Mouse (Mus musculus) erythroblast, embryonic 14.5 days (primary cell): ENCODE measurements around the gene Decr2. TPM values are rescaled to one million over a fixed set of nuclear protein-coding genes. Genes with fewer than 3 reads are reported as not detected.

Source experiments
- H3K27me3 ChIP-seq: 2 replicates; pipeline ENCODE4 v1.6.1; 2012; ENCODE audit warnings: inconsistent platforms; ENCODE audit not compliant: control insufficient read depth
- H3K36me3 ChIP-seq: 2 replicates; pipeline ENCODE4 v1.6.1; 2012; ENCODE audit warnings: mild to moderate bottlenecking, inconsistent platforms; ENCODE audit not compliant: control insufficient read depth
- H3K4me1 ChIP-seq: 2 replicates; pipeline ENCODE4 v1.6.1; 2012; ENCODE audit warnings: inconsistent platforms; ENCODE audit not compliant: control insufficient read depth
- H3K4me3 ChIP-seq: replicated peaks from 2 replicates; pipeline ENCODE3; 2012; ENCODE audit warnings: moderate library complexity, mild to moderate bottlenecking, inconsistent platforms
- H3K9me3 ChIP-seq: 2 replicates; pipeline ENCODE4 v1.6.1; 2012; ENCODE audit warnings: low read length, inconsistent platforms, mixed read lengths; ENCODE audit not compliant: control insufficient read depth
- GATA1 ChIP-seq: IDR thresholded peaks from 2 replicates; pipeline ENCODE4 v1.6.1; 2012; ENCODE audit warnings: low read length, inconsistent platforms, mixed read lengths
- TAL1 ChIP-seq: IDR thresholded peaks from 3 replicates; pipeline ENCODE4 v1.6.1; 2012; ENCODE audit warnings: low read length, inconsistent platforms, mixed read lengths
- polyA plus RNA-seq: library from polyadenylated mRNA; stranded (reverse); fragments of >175 nt; gene quantifications from 2 replicates; pipeline ENCODE4 v1.2.3, GENCODE M21; 2012

Gene Decr2
- polyA plus RNA-seq, 1 experiment: not detected

DNA sequence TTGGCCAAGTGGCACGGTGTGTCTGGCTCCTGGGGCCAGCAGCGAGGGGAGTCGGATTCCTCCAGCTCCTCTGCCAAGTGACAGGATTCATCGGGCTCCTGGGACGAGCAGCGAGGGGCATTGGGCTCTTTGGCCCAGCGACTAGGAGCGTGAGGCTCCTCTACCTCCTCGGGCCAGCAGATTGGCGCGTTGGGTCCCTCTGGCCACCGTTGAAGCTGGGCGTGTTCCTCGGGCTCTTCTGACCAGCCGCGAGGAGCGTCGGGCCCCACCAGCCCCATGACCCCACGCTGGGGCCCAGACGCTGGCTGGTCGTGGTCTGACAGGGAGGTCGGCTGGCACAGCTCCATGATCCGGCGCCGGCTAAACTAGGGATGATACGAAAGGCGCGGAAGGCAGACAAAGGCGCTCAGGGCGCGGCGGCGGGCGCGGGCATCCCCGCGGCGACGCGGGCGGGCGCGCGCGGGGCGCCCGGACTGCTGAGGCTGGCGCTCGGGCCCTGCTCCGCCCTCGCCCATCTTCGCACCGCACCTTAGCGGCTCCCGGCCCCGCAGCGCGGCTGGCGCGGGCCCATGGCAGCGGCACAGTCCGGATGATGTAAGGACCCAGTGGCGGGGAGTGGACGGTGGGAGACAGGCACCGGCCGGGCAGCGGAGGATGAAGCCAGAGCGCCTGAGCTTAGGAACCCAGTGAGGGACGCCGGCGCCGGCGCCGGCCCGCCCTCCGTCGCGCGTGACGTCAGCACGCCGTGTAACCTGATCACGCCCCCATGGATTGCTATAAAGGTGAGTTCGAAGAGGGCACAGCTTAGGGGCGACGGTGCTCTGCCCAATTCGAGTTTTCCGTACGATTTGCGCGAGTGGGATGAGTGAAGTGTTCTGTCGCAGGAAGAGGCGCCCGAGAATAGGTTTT, 21.1 kb downstream of the Decr2 start, which contains the start of gene Rab11fip3:
Gene Rab11fip3, minus strand, starts transcription at position 725 of the 909 bp plus-strand sequence.
- TF ChIP-seq TAL1 (no peak), GATA1 (no peak)
- H3K27me3 ChIP-seq: peaks cover 69% of the 10 kb centered on the region
- peak within 1 kb of the TSS; percentile 73 for H3K4me3 ChIP-seq
- peaks cover 13% of the 10 kb centered on the region; the same call in 1 of the 2 replicates for H3K9me3 ChIP-seq
- peaks cover 31% of the 10 kb centered on the region for H3K4me1 ChIP-seq
- H3K36me3 ChIP-seq: no peaks in the 10 kb centered on the region

- H3K36me3 ChIP-seq: no peaks in the 10 kb centered on the region
- peaks cover 13% of the 10 kb centered on the region; the same call in 1 of the 2 replicates for H3K9me3 ChIP-seq
- TF ChIP-seq TAL1: no peak
- no peak for TF ChIP-seq GATA1
- H3K27me3 ChIP-seq: peaks cover 69% of the 10 kb centered on the region
- peaks cover 31% of the 10 kb centered on the region for H3K4me1 ChIP-seq
- H3K4me3 ChIP-seq: peak overlapping the region; percentile 73
These were observed 21.9 kb downstream of the Decr2 start for GRCm38 (mm10) chr17:26068024-26068830.

DNA sequence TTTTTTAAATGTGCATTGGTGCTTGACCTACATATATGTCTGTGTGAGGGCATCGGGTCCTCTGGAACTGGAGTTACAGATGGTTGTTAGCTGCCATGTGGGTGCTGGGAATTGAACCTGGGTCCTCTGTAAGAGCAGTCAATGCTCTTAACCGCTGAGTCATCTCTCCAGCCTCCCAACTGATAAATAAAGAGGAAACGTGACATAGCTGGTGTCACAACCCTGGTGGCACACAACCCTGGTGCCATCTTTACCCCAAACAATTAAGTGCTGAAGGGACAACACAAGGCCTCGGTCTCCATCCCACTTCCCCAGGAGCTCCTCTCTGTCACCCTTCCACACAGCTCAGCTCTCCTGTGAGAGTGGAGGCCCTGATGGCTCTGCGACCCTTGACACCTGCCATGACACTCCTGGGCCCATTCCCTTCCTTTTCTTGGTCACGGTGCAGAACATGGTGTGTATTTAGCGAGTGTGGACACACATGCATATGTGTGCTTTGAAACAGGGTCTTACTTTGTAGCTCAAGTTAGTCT, 23.6 kb downstream of the Decr2 start:
- no peak overlapping the region for H3K4me3 ChIP-seq

DNA sequence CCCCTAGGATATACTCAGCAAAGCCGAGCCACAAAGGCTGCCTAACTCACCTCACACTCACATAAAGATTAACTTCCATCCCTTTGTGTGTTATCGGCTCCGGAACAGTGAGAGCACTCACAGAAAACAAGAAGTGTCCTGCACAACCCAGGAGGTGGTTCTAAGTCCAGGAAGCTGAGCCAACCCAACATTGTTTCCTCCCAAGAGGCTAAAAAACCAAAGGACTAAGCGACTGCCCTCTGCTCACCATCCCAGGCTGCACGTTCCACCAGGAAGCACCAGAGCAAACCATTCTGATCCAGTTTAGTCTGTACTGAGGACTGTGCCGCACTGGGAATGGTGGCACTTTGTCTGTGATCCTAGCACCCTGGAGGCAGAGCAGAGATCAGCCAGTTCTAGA, 25.2 kb downstream of the Decr2 start:
- TF ChIP-seq TAL1 (no peak), GATA1 (no peak)
- Histone ChIP-seq H3K27me3 (peaks cover 42% of the 10 kb centered on the region), H3K9me3 (peaks cover 13% of the 10 kb centered on the region; the same call in 1 of the 2 replicates), H3K4me3 (no peak overlapping the region), H3K36me3 (no peaks in the 10 kb centered on the region), H3K4me1 (peaks cover 28% of the 10 kb centered on the region)

More for the DNA sequence above, 23.6 kb downstream of the Decr2 start:
- Histone ChIP-seq H3K9me3 (peaks cover 13% of the 10 kb centered on the region; the same call in 1 of the 2 replicates), H3K36me3 (no peaks in the 10 kb centered on the region), H3K4me1 (peaks cover 31% of the 10 kb centered on the region), H3K27me3 (peaks cover 56% of the 10 kb centered on the region)
- TF ChIP-seq GATA1 (no peak), TAL1 (no peak)

- no peaks in the 10 kb centered on the region for H3K9me3 ChIP-seq
- H3K4me1 ChIP-seq: peaks cover 13% of the 10 kb centered on the region
- TF ChIP-seq GATA1 (no peak), TAL1 (no peak)
- no peaks in the 10 kb centered on the region; the same call in none of the 2 replicates for H3K27me3 ChIP-seq
- H3K4me3 ChIP-seq: no peak overlapping the region
- no peaks in the 10 kb centered on the region for H3K36me3 ChIP-seq
These were observed 32.2 kb downstream of the Decr2 start for GRCm38 (mm10) chr17:26057787-26058567.

GRCm38 (mm10) chr17:26057278-26057677, 32.9 kb downstream of the Decr2 start:
- TF ChIP-seq TAL1 (no peak), GATA1 (no peak)
- Histone ChIP-seq H3K36me3 (no peaks in the 10 kb centered on the region), H3K27me3 (no peaks in the 10 kb centered on the region; the same call in none of the 2 replicates), H3K9me3 (no peaks in the 10 kb centered on the region), H3K4me3 (no peak overlapping the region), H3K4me1 (peaks cover 13% of the 10 kb centered on the region)

GRCm38 (mm10) chr17:26055164-26055563, 35.0 kb downstream of the Decr2 start:
- Histone ChIP-seq H3K36me3 (no peaks in the 10 kb centered on the region), H3K4me3 (no peak overlapping the region), H3K27me3 (no peaks in the 10 kb centered on the region; the same call in none of the 2 replicates), H3K4me1 (peaks cover 15% of the 10 kb centered on the region), H3K9me3 (no peaks in the 10 kb centered on the region)
- TF ChIP-seq TAL1 (no peak), GATA1 (no peak)

GRCm38 (mm10) chr17:26054133-26054845, 35.8 kb downstream of the Decr2 start:
- TF ChIP-seq GATA1: no peak
- TF ChIP-seq TAL1: no peak
- no peaks in the 10 kb centered on the region for H3K9me3 ChIP-seq
- H3K27me3 ChIP-seq: no peaks in the 10 kb centered on the region; the same call in none of the 2 replicates
- H3K4me3 ChIP-seq: no peak overlapping the region
- H3K4me1 ChIP-seq: peaks cover 15% of the 10 kb centered on the region
- H3K36me3 ChIP-seq: no peaks in the 10 kb centered on the region
